Mouse (Mus musculus) ES-E14 (cell line): ENCODE measurements around the gene Pax5. TPM values are rescaled to one million over a fixed set of nuclear protein-coding genes. Genes with fewer than 3 reads are reported as not detected.
A peak's percentile ranks its signal among the peaks of the same experiment; 100 is the strongest.

Experiments
- DNase-seq: peaks from one replicate; pipeline ENCODE4 v3.0.0-alpha.2; 2013; ENCODE audit warnings: low read depth, low spot score
- H3K27ac ChIP-seq: 2 replicates; pipeline ENCODE4 v1.5.1; 2012; ENCODE audit warnings: low read depth, mild to moderate bottlenecking, low read length, moderate library complexity, mixed read lengths; ENCODE audit not compliant: poor library complexity, insufficient read depth, severe bottlenecking
- H3K36me3 ChIP-seq: 2 replicates; pipeline ENCODE4 v1.6.1; 2012; ENCODE audit warnings: mild to moderate bottlenecking, low read length, moderate library complexity, mixed read lengths; ENCODE audit not compliant: control insufficient read depth, poor library complexity, insufficient read depth, severe bottlenecking
- H3K4me1 ChIP-seq, 2 experiments: fragments of 150-350 bp in 1 of 2; sonication (generic) in 1 of 2; 2 replicates each; pipeline ENCODE4 v1.6.1; 2012; ENCODE audit warnings: low read length in 2 of 2, mild to moderate bottlenecking in 1 of 2, mixed read lengths in 1 of 2; ENCODE audit not compliant: control insufficient read depth in 2 of 2, insufficient read depth in 2 of 2, poor library complexity in 1 of 2
- H3K4me3 ChIP-seq, 2 experiments: fragments of 150-350 bp in 1 of 2; sonication (generic) in 1 of 2; 2 replicates each; pipeline ENCODE4 v1.5.1; 2012; ENCODE audit warnings: low read length in 2 of 2, low read depth in 1 of 2, mild to moderate bottlenecking in 1 of 2, mixed read lengths in 1 of 2; ENCODE audit not compliant: insufficient read depth in 1 of 2, poor library complexity in 1 of 2, severe bottlenecking in 1 of 2
- H3K9ac ChIP-seq: 2 replicates; pipeline ENCODE4 v1.6.1; 2012; ENCODE audit warnings: low read depth, mild to moderate bottlenecking, low read length, mixed read lengths; ENCODE audit not compliant: poor library complexity, insufficient read depth, severe bottlenecking
- H3K9me3 ChIP-seq: fragments of 150-350 bp; sonication (generic); 2 replicates; pipeline ENCODE4 v1.6.1; 2012; ENCODE audit warnings: low read depth, mild to moderate bottlenecking, low read length; ENCODE audit not compliant: control insufficient read depth, insufficient read depth
- CHD2 ChIP-seq: IDR thresholded peaks from 2 replicates; pipeline ENCODE4 v1.6.1; 2014; ENCODE audit warnings: mild to moderate bottlenecking, low read depth, low read length, inconsistent platforms
- HCFC1 ChIP-seq: IDR thresholded peaks from 2 replicates; pipeline ENCODE4 v1.6.1; 2012; ENCODE audit warnings: low read length, inconsistent platforms, borderline replicate concordance; ENCODE audit not compliant: insufficient read depth
- MAFK ChIP-seq: IDR thresholded peaks from 2 replicates; pipeline ENCODE4 v1.6.1; 2014; ENCODE audit warnings: mild to moderate bottlenecking, low read depth, low read length, inconsistent platforms; ENCODE audit not compliant: insufficient read depth
- ZC3H11A ChIP-seq: IDR thresholded peaks from 2 replicates; pipeline ENCODE4 v1.6.1; 2012; ENCODE audit warnings: low read depth, mild to moderate bottlenecking, inconsistent platforms, low read length, borderline replicate concordance
- ZNF384 ChIP-seq: IDR thresholded peaks from 2 replicates; pipeline ENCODE4 v1.6.1; 2012; ENCODE audit warnings: low read depth, low read length, inconsistent platforms
- in situ Hi-C, 2 experiments: fragments of 600-800 bp; cut with MboI; formaldehyde crosslinking; loops; one replicate each; pipeline ENCODE4 v1.15.1; 2025; ENCODE audit warnings: low sequenced_read_pairs in 2 of 2, inconsistent platforms in 1 of 2; ENCODE audit not compliant: unreplicated experiment in 2 of 2
- total RNA-seq: library from RNA; depleted of rRNA; stranded (reverse); fragments of 300-350 nt; gene quantifications from 2 replicates; pipeline ENCODE4 v1.2.3, GENCODE M21; 2012

Gene Pax5
- total RNA-seq, 1 experiment, result 0.13 TPM

DNA sequence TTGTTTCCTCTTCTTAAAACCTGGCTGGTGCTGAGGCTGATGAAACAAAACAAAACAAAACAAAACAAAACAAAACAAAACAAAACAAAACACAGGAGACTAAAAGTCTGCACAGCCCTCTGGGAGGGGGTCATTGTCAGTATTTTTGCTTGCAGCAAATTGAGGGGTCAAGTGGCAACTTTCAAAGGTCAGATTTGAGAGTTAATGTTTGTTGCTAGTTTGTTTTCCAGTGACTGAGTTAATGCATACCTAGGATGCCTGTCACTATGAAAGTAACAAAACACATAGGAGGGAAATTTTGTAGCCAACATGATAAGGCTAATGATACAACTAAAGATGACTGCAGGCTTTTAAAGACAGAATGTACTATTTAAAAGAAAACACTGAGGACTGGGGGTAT, 13.6 kb downstream of the Pax5 start:
- H3K27ac ChIP-seq, result no peak overlapping the region
- H3K36me3 ChIP-seq, result no peaks in the 10 kb centered on the region
- in situ Hi-C loops, result no loop called here
- no peaks in the 10 kb centered on the region for H3K9me3 ChIP-seq
- H3K9ac ChIP-seq, result no peak overlapping the region
- H3K4me1 ChIP-seq, result no peaks in the 10 kb centered on the region; a peak in 1 of 4 replicates
- no peak for DNase-seq
- no peak overlapping the region for H3K4me3 ChIP-seq
- TF ChIP-seq MAFK (no peak), ZC3H11A (no peak), HCFC1 (no peak), ZNF384 (no peak), CHD2 (no peak)

DNA sequence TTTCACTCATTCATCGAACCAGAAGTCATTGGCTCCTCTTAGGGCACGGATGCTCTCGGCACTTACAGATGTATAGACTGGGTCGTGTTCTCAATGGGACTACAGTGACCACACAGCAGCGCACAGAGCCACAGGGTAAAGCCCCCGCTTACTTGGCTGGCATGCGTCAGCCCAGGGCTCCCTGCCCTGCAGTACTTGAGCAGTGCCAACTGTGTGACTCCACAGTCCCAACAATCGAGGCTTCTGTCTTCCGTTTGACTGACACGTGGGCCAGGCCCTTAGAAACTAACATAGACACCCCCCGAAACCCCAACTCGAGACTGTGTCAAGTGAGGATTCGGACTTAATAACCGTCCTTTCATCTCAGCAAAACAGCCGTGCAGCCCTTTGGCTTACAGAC, 15.9 kb downstream of the Pax5 start:
- TF ChIP-seq HCFC1 (no peak), ZNF384 (no peak), MAFK (no peak), ZC3H11A (no peak), CHD2 (no peak)
- no peaks in the 10 kb centered on the region for H3K4me1 ChIP-seq
- H3K9me3 ChIP-seq, result no peaks in the 10 kb centered on the region
- no peak overlapping the region for H3K4me3 ChIP-seq
- H3K36me3 ChIP-seq, result no peaks in the 10 kb centered on the region
- no peak overlapping the region for H3K27ac ChIP-seq
- in situ Hi-C loops, result no loop called here
- DNase-seq, result no peak
- no peak overlapping the region for H3K9ac ChIP-seq

DNA sequence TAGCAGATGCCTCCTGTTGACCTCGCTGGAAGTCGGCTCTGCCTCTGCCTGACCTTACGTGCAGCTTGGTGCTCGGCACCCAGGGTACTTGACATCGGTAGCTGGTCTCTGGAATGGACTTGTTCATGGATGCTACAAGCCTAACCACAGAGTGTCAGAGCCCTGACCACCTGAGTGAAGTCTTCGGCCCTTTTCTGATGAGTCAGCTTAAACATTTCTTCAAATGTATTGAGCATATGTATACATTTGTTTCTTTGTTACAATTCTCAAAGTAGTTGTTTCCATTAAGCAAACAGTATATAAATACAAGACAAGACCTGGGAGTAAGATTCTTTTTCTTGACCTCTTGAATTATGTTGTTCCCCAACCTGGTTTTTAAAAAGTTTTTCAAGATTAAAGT, 24.7 kb downstream of the Pax5 start:
- Histone ChIP-seq H3K27ac (no peak overlapping the region), H3K4me1 (no peaks in the 10 kb centered on the region), H3K4me3 (no peak overlapping the region), H3K9me3 (no peaks in the 10 kb centered on the region), H3K36me3 (no peaks in the 10 kb centered on the region), H3K9ac (no peak overlapping the region)
- TF ChIP-seq HCFC1, result no peak
- TF ChIP-seq MAFK, result peak; percentile 62
- DNase-seq, result no peak
- in situ Hi-C loops, result no loop called here

DNA sequence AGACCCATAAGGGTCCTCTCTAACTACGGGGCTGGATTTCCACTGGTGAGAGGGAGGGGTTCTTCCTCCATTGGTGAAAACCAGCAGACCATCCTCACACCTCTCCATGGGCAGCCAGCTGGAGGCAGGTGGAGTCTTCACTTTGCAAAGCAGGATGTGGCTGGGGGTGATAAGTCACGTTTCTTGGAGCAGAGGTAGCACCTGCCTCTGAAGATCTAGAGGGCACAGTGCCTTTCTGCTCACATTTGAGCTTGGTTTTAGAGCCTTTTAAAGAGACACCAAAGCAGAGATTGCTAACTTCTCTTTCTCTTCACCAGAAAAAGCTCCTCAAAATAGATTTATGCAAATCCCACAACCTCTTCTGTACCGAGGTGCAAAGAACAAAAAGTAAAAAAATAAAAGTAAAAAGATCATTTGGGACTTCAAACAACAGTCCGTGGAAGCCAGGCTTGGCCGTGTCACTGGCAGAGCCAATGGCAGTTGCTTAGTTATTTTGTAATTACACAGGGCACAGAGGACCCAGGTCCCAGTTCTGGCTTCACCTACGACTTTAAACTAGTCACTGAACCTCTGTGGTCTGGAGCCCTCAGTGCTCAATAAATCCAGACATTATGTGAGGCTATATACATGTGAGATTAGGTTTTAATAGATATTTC, 29.9 kb downstream of the Pax5 start:
- Histone ChIP-seq H3K9ac (no peak overlapping the region), H3K9me3 (no peaks in the 10 kb centered on the region), H3K27ac (no peak overlapping the region), H3K36me3 (no peaks in the 10 kb centered on the region), H3K4me1 (no peaks in the 10 kb centered on the region), H3K4me3 (no peak overlapping the region)
- in situ Hi-C loops, result no loop called here
- no peak for TF ChIP-seq MAFK
- TF ChIP-seq HCFC1, result no peak
- TF ChIP-seq ZNF384, result no peak
- TF ChIP-seq ZC3H11A, result no peak
- no peak for TF ChIP-seq CHD2
- DNase-seq, result no peak

DNA sequence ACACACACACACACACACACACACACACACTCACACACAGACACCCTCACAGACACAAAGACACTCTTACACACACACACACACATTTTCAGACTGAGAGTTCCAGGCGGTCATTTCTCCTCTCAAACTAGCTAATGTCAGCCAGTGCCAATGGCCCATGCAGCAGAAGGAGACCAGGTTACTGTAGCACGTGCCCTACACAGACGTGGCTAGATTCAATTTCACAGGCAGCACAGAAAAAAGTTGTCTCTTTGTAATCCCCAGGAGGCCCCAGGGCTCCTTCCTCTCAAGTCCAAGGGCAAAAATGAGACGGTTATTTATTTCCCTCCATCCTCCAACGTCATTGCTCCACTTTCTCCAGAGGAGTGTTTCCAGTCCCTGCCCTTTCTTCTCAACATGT, 31.6 kb downstream of the Pax5 start:
- Histone ChIP-seq H3K4me1 (no peaks in the 10 kb centered on the region), H3K36me3 (no peaks in the 10 kb centered on the region), H3K9ac (no peak overlapping the region), H3K4me3 (no peak overlapping the region), H3K27ac (no peak overlapping the region), H3K9me3 (no peaks in the 10 kb centered on the region)
- DNase-seq, result no peak
- in situ Hi-C loops, result no loop called here
- TF ChIP-seq ZNF384 (no peak), HCFC1 (no peak)
